Mouse (Mus musculus) retina, postnatal 1 day (tissue): ENCODE measurements around the gene Fam81a.

ENCODE experiments used
- DNase-seq: peaks from one replicate; pipeline ENCODE4 v3.0.0-alpha.2; 2012

The Fam81a gene

GRCm38 (mm10) chr9:70049839-70050238, 92.5 kb downstream of the Fam81a start:
- DNase-seq = no peak

DNA sequence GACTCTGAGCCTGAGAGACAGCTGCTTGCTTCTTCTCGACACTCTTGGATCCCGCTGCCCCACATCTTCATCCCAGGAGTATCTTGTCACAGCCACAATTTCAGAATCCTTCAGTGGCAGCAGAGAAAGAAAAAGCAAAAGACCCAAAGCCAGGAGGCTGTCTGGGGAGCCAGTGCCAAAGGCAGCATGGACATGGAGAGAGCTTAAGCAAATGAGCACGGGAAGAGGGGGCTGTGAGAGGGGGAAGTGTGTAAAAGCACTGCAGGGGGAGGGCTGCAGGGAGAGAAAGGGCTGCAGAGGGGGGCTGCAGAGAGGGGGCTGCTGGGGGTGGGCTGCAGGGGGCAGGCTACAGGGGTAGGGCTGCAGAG, 93.0 kb downstream of the Fam81a start:
- DNase-seq = peak; percentile 52

- DNase-seq = no peak
Observed at GRCm38 (mm10) chr9:70048751-70049415, 93.5 kb downstream of the Fam81a start.

- no peak for DNase-seq
Observed at GRCm38 (mm10) chr9:70048280-70048679, 94.1 kb downstream of the Fam81a start.

GRCm38 (mm10) chr9:70047839-70048238, 94.5 kb downstream of the Fam81a start:
- DNase-seq = no peak

DNA sequence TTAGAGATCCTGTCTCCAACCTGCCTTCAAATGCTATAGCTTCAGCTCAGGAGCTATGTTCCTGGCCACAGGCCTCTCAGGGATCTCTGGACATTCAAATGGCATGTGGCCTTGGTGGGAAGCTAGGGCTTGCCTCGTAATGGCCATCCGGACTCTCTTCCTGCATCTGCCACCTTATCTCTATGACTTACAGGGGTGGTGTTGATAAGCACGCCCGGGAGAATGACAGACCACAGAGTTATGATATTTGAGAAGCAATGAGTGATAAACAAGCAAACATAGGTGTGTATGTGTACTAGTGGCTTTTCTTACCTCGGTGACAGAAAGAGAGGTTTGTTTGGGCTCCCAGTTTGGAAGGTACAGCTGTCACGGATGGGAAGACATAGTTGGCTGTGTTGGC, 96.1 kb downstream of the Fam81a start:
- DNase-seq = no peak

GRCm38 (mm10) chr9:70044865-70045264, 97.5 kb downstream of the Fam81a start:
- DNase-seq = no peak

GRCm38 (mm10) chr9:70042935-70043334, 99.4 kb downstream of the Fam81a start:
- DNase-seq = no peak

DNA sequence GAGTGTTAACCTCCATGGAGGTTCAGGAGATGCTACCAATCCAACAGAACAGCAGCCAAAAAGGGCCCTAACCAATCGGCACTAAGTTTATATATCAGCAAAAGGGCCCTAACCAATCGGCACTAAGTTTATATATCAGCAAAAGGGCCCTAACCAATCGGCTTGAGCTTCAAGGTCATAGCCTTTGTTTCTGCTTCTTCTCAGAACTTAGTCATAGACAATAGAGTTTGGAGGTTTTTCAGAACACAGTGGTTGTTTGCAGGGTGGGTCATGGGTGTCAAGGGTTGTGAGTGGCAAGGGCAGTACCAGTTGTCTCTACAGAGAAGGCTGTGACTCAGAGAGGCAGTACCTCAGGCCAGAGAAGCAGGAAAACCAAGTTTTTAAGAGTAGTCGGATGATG, 100.2 kb downstream of the Fam81a start:
- DNase-seq = no peak

GRCm38 (mm10) chr9:70040570-70040969, 101.8 kb downstream of the Fam81a start:
- no peak for DNase-seq

DNA sequence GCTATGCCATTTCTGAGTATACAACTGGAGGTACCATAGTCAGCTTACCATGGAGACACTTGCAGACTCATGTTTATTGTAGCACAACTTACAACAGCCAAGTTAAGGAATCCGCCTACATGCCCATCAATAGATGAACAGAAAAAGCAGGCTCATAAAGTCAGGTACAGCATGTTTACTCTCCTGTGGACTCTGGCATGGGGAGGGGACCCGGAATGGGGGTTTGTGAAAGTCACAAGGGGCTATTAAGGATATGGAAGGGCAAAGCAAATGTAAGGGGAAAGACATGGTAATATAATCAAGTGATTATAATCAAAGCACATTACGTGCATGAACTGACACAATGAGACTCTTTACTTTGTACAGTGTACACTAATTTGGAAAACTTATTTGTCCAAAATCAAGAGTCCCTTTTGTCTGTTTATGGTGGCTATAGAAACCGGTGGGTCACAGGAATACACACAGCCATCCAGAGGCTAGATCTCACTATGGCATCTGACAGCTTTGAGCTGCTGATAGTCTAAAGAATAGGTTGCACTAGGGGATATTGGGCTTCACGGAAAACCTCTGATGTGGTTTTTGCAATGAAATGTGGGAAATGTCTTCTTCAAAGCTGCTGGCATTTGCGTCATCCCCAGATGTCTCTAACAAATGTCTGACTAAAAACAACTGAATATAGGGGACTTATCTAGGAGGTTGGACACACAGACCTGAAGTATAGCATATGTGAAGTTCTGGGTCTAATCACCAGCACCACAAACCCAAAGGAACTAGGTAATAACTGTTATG, 102.6 kb downstream of the Fam81a start:
- peak; percentile 22 for DNase-seq
